Mouse (Mus musculus): ENCODE results near the gene Gm973. TPM values are rescaled to one million over a fixed set of nuclear protein-coding genes. Genes with fewer than 3 reads are reported as not detected.
"Not testable (repeated sequence)": the region's sequence is repeated elsewhere in the genome, so short reads cannot be mapped to it uniquely, and the experiment has no call there.

Gene Gm973
- total RNA-seq, 2 experiments from 2014 or later, result 0.87 to 1.4 TPM

DNA sequence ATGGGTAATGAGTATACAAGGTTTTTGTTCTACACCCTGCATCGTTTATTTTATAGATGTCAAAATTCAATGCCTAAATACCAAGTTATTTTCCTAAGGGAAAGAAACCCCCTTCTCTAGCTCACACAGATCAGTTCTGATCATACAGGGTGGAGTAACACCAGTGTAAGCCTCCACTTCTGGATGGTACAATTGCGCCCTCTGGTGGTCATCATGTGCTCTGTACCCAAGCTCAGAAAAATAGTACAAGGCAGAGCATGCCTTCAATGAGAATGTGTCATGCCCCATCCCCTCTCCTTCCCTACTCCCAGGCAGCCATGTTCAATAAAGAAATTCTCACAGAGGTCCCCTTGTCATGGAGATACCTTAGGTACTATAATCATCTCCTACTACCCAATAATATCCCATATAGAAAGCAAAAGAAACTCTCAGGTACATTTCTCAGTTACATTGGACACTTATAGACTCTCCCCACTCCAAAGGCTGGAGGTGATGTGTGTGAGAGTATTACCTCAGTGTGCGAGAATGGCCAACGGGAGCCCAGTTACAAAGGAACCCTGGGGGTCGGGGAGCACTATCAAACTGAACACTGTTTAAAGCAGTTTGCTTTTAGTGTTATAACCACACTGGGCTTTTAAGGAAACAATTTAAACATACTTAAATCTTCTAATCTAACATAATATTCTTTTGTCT, 107.4 kb downstream of the Gm973 start:
- peak; percentile 77 for DNase-seq (ENCODE audit: low spot score)

DNA sequence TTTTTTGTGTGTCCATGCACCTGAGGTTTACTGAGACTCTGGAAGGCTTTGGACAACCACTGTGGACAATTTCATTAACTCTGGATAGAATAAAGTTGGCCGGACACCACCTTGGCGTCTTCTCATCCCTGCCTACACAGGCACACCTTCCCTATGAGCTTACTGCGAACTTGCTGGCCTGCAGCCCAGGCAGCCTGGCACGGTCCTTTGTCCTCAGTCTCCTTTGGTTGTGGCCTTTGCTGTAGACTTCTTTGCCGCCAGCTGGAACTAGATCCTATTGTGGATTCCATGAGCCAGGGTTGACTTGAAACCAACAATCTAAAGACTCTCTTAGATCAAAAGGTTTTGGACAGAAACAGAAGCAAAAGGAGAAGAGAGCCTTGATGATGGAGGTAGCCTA, 109.3 kb downstream of the Gm973 start:
- DNase-seq (ENCODE audit: low spot score), result no peak

DNA sequence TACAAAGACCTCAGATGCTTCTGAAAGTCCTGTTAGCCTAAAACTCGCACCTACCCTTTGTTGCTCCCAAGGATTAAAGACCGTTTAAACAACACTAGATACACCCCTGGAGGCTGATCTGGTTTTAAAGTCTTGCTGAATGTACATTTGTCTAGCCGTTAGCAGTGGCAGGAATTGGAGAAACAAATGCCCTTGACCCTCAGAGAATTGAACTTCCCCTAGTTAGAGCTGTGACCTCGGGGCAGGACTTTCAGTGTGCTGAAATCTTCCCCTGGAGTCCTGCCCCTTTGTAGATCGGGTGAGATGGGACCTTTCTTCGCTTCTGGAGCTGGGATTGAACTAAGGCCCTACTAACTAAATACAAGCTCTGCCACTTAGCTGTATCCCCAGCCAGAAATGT, 113.1 kb downstream of the Gm973 start:
- DNase-seq (ENCODE audit: low spot score), result no peak

DNA sequence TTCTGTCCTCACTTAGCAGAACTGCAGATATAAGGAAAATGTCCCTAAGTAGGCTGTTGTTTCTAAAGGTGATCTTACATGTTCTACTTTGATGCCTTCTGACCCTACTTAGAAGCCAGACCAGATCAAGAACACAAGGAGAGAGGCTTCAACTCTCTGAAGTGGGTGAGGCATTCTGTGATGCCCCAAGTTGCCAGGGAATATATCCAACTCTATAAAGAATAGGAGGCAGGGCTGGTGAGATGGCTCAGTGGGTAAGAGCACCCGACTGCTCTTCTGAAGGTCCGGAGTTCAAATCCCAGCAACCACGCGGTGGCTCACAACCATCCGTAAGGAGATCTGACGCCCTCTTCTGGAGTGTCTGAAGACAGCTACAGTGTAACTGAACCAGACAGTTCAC, 114.3 kb downstream of the Gm973 start:
- not testable (repeated sequence) for DNase-seq (ENCODE audit: low spot score)

DNA sequence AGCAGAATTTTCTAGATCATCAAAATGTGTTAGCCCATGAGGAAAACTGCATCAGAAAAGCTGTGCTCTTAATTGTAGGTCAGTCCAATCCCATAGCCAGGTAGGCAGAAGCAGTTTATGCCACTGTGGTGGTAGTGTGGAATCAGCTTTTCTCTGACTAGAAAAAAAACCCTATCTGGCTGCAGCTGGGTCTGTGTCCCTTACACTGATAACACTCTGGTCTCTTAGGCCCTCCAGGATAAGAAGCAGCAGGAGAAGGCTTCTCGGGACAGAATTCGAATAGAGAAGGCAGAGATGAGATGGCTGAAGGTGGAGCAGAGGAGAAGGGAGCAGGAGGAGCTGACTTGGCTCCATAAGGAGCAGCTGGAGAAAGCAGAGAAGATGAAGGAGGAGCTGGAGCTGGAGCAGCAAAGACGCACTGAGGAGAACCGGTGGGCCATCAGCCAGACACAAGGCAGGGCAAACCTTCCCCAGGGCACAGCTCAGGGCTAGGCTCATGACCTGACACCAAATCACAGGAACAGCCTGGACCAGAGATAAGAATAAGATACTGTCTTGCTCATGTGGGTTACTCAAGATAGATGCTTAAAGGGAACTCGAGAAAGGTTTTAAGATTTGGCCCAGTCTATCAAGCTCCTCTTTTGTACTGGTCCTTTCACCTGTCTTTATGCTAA, 116.1 kb downstream of the Gm973 start:
- no peak for DNase-seq (ENCODE audit: low spot score)

DNA sequence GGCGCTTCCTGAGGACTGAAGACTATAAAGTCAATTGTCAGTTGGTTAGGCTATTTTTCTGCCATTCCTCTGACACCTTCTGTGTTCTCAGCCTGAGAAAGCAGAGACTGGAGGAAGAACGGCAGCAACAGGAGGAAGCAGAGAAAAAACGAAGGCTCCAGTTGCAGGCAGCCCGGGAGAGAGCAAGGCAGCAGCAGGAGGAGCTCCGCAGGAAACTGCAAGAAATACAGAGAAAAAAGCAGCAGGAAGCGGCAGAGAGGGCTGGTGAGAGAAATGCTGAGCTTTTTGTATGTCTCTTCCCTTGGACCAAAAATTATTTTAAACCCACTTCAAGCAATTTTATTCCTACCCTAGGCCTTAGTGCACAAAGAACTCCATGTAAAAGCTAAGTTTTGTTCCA, 117.0 kb downstream of the Gm973 start:
- no peak for DNase-seq (ENCODE audit: low spot score)

DNA sequence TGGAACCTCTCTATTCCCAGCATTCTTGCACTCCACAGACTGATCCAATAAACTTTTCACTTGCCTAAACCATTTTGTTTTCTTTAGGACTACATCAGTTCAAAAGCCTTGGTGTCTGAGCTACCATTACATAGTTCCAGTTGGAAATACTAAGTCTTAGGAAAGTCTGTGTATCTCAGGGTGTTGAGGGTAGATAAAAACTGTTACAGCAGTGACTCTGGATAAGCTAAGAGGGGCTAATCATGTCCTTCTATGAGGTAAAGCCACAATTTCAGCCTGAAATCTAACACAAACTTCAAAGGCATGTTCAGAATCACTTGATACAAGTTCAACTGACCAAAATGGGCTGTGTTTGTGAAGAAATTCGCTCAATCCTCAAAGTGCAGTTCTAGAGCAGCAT, 120.3 kb downstream of the Gm973 start:
- DNase-seq (ENCODE audit: low spot score), result no peak

DNA sequence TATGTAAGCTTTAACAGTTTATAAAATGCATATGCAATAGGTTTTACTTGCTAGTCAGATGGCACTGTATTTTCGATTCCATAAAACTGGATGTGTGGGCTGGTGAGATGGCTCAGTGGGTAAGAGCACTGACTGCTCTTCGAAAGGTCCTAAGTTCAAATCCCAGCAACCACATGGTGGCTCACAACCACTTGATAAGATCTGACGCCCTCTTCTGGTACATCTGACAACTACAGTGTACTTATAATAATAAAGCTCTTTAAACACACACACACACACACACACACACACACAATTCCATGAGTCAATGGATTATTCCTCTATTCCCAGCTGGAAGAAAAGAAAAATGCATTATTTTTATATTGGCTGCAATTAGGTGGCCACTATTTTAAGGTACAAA, 122.3 kb downstream of the Gm973 start:
- no peak for DNase-seq (ENCODE audit: low spot score)

DNA sequence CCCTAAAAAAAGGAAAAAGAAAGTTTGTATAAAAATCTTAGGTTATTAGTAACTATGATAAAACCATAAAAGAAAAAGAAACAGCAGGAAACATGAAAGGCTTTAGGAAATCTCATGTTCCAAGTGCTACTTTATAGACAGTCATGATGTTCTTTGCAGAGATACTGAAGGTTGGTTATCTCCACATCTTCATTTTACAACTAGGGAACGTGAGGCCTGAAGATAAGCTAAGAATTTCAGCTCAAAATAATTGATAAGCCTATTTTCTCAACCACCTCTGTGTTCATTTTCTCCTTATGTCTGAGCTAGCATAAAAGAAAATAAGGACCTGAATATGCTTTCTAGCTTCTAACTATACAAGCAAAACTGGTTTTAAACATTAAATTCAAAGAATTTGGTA, 126.4 kb downstream of the Gm973 start:
- DNase-seq (ENCODE audit: low spot score), result no peak

DNA sequence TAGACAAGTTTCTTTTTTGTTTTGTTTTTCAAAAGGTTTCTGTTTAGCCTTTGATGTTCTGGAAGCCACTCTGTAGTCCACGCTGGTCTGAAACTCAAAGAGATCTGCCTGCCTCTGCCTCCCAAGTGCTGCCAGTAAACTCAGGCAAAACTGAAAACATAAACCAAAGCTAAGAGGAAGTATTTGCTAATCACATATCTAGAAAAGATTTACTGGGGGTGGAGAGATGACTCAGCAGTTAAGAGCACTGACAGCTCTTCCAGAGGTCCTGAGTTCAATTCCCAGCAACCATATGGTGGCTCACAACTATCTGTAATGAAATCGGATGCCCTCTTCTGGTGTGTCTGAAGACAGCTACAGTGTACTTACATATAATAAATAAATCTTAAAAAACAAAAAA, 130.4 kb downstream of the Gm973 start:
- DNase-seq (ENCODE audit: low spot score), result not testable (repeated sequence)

DNA sequence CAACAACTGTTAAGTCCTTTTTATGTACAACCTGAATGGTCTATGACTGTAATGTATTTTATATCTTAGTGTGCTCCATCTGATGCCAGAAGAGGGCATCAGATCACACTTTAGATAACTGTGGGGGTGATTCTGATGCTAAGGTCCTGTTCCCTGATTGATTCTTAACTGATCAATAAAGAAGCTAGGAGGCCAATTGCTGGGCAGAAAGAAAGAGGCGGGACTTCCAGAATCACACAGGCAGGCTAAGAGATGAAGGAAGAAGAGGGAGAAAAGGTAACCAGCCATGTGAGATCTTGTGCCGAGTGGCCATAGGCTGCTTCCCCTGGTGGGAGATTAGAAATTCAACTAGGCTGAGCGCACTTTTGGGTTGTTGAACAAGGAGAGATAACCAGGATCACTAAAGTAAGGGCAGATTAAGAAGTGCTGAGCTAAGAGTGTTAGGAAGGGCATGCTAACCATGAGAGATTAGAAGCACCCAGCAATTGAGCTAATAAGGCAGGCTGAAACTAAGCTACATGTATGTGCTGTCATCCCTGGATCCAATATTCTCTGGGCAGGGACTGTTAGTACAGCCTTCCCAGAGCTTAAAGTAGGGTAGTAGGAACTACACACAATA, 135.2 kb downstream of the Gm973 start:
- DNase-seq (ENCODE audit: low spot score), result no peak

DNA sequence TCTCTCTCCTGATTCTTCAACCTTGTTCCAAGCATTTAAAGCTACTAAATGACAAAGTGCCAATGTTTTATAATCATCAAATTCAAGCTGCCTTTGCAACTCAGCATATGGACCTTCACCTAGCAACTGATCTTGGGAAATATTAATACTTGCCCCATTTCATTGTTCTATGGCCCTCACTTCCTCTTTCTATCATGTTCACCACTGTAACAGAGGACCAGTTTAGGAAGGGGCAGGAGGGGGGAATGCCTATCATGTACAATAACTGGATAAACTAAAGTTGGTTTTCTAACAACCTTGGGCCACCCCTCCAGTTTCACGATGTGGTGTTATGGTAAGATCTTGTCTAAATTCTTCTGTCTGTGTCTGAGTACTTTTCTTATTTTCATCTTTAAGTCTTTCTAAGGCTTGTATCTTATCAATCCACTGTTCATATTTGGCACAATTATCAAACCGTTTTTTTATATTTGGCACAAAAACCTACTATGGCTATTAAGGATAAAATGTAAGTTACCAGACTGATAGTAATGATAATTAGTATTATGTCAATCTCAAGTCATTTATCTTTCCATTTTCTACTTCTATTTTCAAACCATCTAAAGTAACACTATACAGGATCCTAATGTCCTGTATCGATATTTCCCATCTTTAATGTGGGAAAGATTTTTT, 137.3 kb downstream of the Gm973 start:
- DNase-seq (ENCODE audit: low spot score), result no peak

DNA sequence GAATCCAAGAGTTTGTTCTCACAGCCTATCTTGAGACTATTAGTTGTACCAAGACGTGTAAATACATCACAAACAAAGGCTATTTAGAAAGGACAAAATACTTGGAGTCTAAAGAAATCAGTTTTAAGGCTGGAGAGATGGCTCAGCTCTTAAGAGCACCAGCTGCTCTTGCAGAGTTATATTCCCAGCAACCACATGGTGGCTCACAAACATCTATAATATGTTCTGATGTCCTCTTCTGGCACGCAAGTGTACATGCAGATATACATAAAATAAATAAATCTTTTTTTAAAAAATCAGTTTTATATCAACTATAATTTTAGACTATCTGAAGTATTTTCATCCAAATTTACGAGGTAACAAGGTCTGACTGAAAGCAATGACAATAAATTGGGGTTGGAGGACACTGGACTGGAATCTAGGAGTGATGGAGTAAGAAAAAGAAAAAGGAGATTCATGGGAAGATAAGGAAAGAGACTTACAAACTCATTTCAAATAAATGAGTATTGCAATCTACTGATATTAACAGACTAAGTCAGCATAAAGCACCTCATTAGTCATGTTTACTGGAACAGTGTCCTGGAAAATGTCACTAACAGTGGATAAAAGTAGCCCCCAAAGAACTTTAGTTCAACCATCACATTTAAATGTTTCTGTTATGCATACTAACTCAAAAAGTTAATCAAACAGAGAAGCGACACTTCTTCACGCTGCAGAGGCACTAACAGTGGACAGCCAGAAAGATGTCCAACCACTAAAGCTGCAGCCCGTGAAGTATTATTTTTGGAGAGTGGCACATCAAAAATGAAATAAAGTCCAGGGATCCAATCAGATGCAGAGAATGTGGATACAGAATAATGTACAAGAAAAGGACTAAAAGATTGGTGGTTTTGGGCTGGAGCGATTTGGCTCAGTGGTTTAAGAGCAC, 140.4 kb downstream of the Gm973 start:
- no peak for DNase-seq (ENCODE audit: low spot score)

DNA sequence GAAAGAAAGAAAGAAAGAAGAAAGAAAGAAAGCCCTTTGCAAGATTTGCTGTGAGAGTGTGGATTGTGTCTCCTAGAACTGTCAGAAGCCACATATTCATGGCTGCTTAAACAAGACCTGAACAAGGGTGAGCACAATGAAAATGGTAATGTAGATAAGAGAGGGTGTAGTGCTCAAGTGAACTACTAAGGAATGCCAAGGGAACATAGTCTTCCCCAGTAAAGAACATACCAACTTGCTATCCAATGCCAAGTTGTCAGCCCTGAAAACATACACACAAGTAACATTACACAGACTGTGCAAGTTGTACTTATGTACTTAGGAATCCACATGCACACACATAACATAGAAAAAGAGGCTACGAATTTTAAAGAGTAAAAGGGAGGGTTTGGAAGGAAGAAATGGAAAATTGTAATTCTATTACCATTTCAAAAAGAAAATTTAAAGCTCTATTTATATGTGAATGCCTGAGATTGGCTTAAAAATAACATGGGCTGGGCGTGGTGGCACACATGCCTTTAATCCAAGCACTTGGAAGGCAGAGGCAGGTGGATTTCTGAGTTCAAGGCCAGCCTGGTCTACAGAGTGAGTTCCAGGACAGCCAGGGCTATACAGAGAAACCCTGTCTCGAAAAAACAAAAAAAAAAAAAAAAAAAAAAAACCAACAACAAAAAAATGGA, 147.5 kb downstream of the Gm973 start:
- no peak for DNase-seq (ENCODE audit: low spot score)

DNA sequence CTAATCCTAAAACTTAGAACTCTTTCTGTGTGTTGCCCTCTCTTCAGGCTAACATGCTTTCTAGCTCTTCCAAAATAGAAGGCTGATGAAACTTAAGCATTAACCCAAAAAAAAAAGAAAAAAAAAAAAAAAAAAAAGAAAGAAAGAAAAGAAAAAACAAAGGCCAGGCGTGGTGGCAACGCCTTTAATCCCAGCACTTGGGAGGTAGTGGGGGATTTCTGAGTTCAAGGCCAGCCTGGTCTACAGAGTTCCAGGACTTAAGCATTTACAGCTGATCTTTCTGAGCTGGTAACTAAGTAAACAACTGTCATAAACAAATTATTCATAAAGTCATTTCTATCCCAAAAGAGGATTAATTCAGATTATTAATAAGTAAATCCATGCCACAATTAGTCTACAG, 152.8 kb downstream of the Gm973 start:
- no peak for DNase-seq (ENCODE audit: low spot score)

DNA sequence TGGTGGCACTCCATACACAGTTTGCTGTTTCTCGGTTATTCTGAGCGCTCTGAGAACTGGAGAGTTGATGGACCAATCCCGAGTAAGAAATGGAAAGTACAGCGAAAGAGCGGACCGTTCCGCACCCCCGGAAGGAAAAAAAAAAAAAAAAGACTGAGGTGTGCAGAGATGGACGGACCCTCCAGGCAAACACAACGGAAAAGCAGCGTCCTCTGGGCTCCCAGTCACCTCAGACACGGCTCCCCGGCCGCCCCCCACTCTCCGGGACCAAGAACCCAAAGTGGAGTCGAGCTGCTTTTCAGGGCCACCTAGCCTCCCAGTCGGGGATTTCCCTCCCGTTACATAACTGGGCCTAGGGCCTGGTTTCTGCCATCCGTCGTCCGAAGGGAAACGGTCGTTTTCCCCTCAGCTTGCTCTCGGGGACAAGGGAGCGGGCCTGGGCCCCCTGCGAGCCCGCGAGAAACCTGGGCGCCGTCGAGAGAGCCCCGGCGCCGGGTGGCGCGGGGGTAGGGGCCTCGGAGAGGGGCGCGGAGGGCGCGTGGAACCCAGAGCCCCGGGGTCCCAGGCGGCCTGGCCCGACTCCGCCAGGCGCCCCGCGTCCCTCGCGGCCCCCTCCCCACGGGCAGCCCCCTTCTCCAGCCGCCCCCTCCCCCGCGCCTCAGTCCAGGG, 154.0 kb downstream of the Gm973 start:
- DNase-seq (ENCODE audit: low spot score), result peak; percentile 4

DNA sequence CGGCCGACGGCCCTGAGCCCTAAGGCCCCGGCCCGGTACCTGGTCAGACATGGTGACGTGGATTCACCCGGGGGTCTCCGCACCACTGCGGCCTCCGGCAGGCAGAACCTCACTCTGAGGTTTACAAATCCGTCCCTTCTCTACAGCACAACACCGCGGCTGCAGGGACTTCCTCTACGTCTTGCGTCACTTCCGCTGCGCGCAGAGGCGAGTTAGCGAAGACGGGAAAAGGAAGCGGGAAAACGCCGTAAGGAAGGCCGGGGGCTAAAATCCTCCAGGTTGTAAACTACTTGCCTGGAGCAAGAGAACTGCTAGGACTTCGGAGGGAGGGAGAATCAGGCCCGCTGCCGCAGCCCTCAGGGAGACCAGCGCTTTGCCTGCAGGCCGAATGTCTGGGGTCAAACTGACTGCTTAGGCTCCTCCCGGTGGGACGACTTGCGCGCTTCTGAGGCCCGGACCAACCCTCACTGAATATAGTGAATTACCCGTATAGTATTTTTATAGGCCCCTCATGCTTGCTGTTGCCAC, 154.6 kb downstream of the Gm973 start, which contains the start of gene Sumo1:
Sumo1 (minus strand) TSS at position 194 of the 528 bp plus-strand sequence.
- DNase-seq (ENCODE audit: low spot score), result peak; percentile 81

DNA sequence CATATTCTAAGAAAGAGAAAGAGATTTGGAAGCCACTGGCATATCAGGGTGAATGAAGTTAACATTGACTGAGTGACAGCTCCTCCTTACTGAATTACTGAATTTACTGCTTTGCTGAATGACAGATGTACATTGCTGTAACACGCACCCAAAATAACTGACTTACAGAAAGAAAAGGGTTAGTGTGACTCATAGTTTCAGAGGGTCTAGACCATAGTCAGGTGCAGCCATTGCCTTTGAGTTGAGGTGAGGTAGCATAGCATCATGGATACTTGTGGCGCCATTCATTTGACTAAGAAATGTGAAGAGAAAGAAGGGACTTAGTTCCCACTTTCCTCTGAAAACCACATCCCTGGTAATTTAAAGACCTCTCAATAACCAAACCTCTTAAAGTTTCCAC, 157.6 kb downstream of the Gm973 start:
- no peak for DNase-seq (ENCODE audit: low spot score)

DNA sequence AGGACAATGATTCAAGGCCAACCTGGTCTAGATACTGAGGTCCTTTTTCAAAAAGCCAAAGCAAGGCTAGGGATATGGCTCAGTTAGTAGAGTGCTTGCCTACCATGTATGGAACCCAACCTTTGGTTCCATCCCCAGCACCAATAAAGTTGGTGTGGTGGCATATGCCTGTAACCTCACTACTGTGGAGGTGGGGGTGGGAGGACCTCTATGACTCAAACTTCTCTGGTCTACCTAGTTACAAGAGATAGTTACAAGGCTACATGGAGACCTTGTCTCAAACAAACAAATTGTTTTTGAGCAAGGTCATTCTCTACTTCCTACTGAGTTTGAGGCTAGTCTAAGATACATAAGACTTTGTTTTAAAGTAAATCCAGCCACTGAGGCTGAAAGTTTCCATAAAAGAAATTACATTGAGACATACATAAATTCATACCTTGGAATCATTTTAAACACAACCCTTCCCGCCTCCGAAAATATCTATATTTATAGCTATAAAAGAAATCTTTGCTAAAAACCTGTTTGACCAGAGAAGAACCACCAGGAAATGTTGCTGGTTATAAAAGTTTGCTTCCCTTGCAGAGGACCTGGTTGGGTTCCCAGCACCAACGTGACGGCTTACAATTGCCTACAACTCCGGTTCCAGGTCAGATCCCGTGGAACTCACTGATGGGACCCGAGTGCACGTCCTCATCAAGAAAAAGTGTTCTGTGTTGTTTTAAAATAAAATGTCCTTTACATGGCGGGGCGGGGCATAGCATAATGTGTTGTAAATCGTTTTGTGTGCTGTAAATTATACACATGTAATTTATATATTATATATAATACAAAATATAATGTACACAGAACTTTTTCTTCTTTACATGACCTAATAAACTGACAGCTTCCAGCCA, 168.1 kb downstream of the Gm973 start:
- peak; percentile 13 for DNase-seq (ENCODE audit: low spot score)
